Mouse (Mus musculus) midbrain, embryonic 14.5 days (tissue): ENCODE measurements at regions not wholly inside any gene's neighbourhood (a gene's known extent, or its start where the extent isn't known, plus 50 kb on each side); places are given as distances from the start of the nearest gene placed in this dataset.
A peak's percentile ranks its signal among the peaks of the same experiment; 100 is the strongest.

Source experiments
- ATAC-seq: fragments of 200-750 bp; cut with Nextera tagmentation; 2 replicates; pipeline ENCODE4 v1.8.0; 2017; ENCODE audit warnings: moderate number of reproducible peaks, moderate library complexity; ENCODE audit not compliant: low FRiP score, low TSS enrichment
- DNase-seq: peaks from one replicate; pipeline ENCODE4 v3.0.0-alpha.2; 2015
- H3K27ac ChIP-seq: fragments of 300-500 bp; sonication (generic); replicated peaks from 2 replicates; pipeline ENCODE4 v1.5.1; 2014; ENCODE audit warnings: mild to moderate bottlenecking, low read depth, low read length, moderate library complexity
- H3K27me3 ChIP-seq: fragments of 300-500 bp; sonication (generic); 2 replicates; pipeline ENCODE4 v1.6.1; 2014; ENCODE audit warnings: low read length, control low read depth, mixed read lengths; ENCODE audit not compliant: control insufficient read depth, insufficient read depth
- H3K36me3 ChIP-seq: fragments of 300-500 bp; sonication (generic); 2 replicates; pipeline ENCODE4 v1.6.1; 2014; ENCODE audit warnings: low read length, control low read depth; ENCODE audit not compliant: control insufficient read depth, insufficient read depth
- H3K4me1 ChIP-seq: fragments of 300-500 bp; sonication (generic); 2 replicates; pipeline ENCODE4 v1.6.1; 2014; ENCODE audit warnings: mild to moderate bottlenecking, antibody characterized with exemption, low read length, control low read depth; ENCODE audit not compliant: control insufficient read depth, insufficient read depth
- H3K4me2 ChIP-seq: fragments of 300-500 bp; sonication (generic); 2 replicates; pipeline ENCODE4 v1.6.1; 2014; ENCODE audit warnings: mild to moderate bottlenecking, low read length, moderate library complexity
- H3K4me3 ChIP-seq: fragments of 300-500 bp; sonication (generic); replicated peaks from 2 replicates; pipeline ENCODE4 v1.5.1; 2014; ENCODE audit warnings: low read depth, low read length
- H3K9ac ChIP-seq: fragments of 300-500 bp; sonication (generic); replicated peaks from 2 replicates; pipeline ENCODE4 v1.6.1; 2014; ENCODE audit warnings: mild to moderate bottlenecking, low read length, moderate library complexity
- H3K9me3 ChIP-seq: fragments of 300-500 bp; sonication (generic); 2 replicates; pipeline ENCODE4 v1.6.1; 2016; ENCODE audit warnings: low read length, control low read depth, mixed read lengths; ENCODE audit not compliant: control insufficient read depth
- WGBS: fragments of 180-500 bp; shearing (Covaris S2); extraction: QIAGEN DNeasy Blood & Tissue Kit; methylation state at CpG from one replicate; pipeline ENCODE4 v1.1.7; 2014; 5-methylcytosine and 5-hydroxymethylcytosine counted together

DNA sequence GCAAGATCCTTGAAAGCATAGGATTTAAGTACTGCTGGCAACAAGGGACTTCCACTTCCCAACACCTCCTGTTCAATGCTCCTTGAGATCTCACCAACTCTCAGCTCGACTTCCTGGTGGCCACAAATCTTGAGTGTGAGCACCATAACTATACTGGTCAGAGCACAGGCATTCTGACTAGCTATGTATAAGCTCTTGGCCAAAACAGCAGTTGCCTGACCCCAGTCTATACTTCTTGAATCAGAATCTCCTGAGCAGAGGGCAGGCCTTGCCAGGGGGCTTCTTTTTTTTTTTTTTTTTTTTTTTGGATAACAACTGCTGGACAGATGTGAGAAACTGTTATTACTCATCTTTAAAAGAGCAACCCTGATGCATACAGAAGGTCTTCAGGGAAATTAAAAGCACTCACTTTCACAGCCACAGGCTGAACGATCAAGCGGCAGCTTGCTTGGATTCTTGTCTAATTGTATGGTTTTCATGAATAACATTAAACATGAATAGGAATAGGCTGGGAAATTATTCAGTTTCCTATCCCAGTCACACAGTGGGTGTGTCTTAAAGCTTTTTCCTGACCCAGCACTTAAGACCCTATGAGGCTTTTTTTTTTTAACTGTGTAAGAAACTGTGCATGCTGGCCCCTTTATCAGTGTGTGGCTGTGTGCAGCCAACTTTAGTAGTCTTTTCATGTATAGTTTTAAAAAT lies 193.7 kb upstream of the Mpped2 start:
- no peaks in the 10 kb centered on the region for H3K27me3 ChIP-seq
- no peak overlapping the region for H3K4me2 ChIP-seq
- no peaks in the 10 kb centered on the region for H3K36me3 ChIP-seq
- DNase-seq (peak; percentile 70), ATAC-seq (peak; percentile 81)
- WGBS = 26% methylated on average over 3 of the region's 3 CpGs
- no peak overlapping the region for H3K9ac ChIP-seq
- peak overlapping the region; percentile 60 for H3K27ac ChIP-seq
- H3K9me3 ChIP-seq = no peaks in the 10 kb centered on the region
- no peak overlapping the region for H3K4me3 ChIP-seq
- H3K4me1 ChIP-seq = peaks cover 21% of the 10 kb centered on the region

DNA sequence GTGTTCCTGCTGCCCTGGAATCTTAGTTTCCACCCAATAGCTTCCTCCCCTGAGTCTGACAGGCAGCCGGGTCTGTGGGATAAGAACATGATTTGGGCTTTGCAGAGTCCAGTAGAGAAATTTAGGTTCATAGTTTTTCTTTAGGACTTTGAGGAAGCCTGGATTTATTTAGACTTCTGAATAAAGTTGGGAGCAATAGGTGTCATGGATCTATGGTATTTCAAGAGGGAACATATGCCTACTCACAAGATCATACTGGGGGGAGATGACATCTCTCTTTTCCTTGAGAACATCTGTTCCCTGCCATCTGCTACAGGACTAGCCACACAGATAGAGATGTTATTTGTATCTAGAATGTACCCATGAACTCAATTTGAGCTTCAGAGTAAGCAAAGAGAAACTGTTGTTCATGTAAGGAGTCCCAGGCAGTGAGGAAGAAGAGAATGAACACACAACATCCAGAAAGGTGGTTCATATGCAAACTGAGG lies 188.1 kb upstream of the Mpped2 start:
- WGBS = 91% methylated on average over 1 of the region's 1 CpGs
- Histone ChIP-seq H3K9ac (no peak overlapping the region), H3K36me3 (no peaks in the 10 kb centered on the region), H3K4me2 (no peak overlapping the region), H3K9me3 (no peaks in the 10 kb centered on the region), H3K27me3 (no peaks in the 10 kb centered on the region), H3K4me3 (no peak overlapping the region), H3K4me1 (peaks cover 4% of the 10 kb centered on the region; the same call in 1 of the 2 replicates), H3K27ac (no peak overlapping the region)
- DNase-seq (no peak), ATAC-seq (no peak)

- DNase-seq (no peak), ATAC-seq (no peak)
- Histone ChIP-seq H3K9ac (no peak overlapping the region), H3K9me3 (no peaks in the 10 kb centered on the region), H3K36me3 (no peaks in the 10 kb centered on the region), H3K27me3 (no peaks in the 10 kb centered on the region), H3K4me3 (no peak overlapping the region), H3K4me2 (no peak overlapping the region), H3K4me1 (peaks cover 17% of the 10 kb centered on the region), H3K27ac (peak overlapping the region; percentile 72; the same call in 1 of the 2 replicates)
- WGBS = 86% methylated on average over 9 of the region's 9 CpGs
These were observed 181.2 kb upstream of the Mpped2 start for GRCm38 (mm10) chr2:106511889-106512288.

DNA sequence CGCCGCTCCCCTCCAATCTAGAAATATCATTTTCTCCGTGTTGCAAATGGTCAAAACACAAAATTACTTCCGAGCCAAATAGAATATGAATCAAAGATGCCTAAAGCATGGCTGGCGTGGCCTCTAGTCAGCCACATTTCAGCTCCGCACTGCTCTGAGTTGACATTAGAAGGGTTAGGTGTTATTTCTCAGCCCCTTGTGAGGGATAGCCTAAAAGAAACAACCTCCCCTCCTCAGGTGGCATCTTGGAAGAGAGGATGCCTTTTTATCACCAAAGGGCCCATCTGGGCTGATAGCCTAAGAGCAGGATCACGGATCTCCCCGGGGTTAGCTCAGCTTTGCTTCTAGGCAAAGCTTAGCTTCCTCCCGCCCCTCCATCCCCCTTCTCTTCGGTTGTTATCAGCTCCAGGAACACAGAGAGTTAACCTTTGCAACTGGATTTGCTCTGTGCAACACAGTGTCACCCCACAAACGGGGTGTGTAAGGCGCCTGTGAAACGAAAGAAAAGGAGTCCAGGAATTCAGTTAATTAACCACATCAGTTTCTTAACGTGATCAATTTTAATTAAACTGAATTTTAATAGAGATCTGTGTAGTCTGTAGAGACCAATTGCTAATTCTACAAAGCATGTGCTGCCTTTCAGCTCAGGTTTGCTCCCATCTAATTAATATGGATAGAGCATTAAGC lies 180.6 kb upstream of the Mpped2 start:
- 27% methylated on average over 14 of the region's 14 CpGs for whole genome bisulfite sequencing
- ATAC-seq (peak; percentile 86), DNase-seq (peak; percentile 75)
- Histone ChIP-seq H3K4me3 (peak overlapping the region; percentile 19), H3K27ac (peak overlapping the region; percentile 72), H3K4me1 (peaks cover 17% of the 10 kb centered on the region), H3K9me3 (no peaks in the 10 kb centered on the region), H3K36me3 (no peaks in the 10 kb centered on the region), H3K27me3 (no peaks in the 10 kb centered on the region), H3K9ac (peak overlapping the region; percentile 9; the same call in 1 of the 2 replicates), H3K4me2 (peak overlapping the region; percentile 44)

DNA sequence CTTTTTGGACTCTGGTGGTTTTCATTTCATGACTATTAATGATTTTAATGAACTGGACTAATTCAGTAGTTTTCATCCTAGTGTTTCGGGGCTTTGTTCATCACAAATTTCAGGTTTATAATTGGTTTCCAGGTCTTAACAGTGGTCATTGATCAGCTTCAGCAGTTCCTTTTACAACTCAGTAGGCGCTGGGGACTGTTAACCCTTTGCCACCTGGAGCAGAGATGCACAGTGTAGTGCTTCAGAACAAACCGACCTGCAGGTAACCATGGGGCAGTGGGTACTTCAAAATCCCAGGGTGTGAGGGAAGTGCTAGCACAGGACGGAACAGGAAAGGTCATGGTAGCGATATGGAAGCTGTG lies 180.1 kb upstream of the Mpped2 start:
- WGBS = 16% methylated on average over 5 of the region's 5 CpGs
- peaks cover 17% of the 10 kb centered on the region for H3K4me1 ChIP-seq
- H3K9ac ChIP-seq = peak overlapping the region; percentile 10; the same call in 1 of the 2 replicates
- no peaks in the 10 kb centered on the region for H3K9me3 ChIP-seq
- H3K36me3 ChIP-seq = no peaks in the 10 kb centered on the region
- peak; percentile 85 for ATAC-seq
- H3K4me2 ChIP-seq = peak overlapping the region; percentile 44
- peak; percentile 72 for DNase-seq
- H3K27ac ChIP-seq = peak overlapping the region; percentile 72
- H3K27me3 ChIP-seq = no peaks in the 10 kb centered on the region
- H3K4me3 ChIP-seq = peak overlapping the region; percentile 19

- no peaks in the 10 kb centered on the region for H3K27me3 ChIP-seq
- H3K4me3 ChIP-seq = no peak overlapping the region
- 81% methylated on average over 5 of the region's 5 CpGs for WGBS
- ATAC-seq (no peak), DNase-seq (no peak)
- no peaks in the 10 kb centered on the region for H3K9me3 ChIP-seq
- H3K9ac ChIP-seq = no peak overlapping the region
- peaks cover 14% of the 10 kb centered on the region for H3K4me1 ChIP-seq
- H3K4me2 ChIP-seq = no peak overlapping the region
- no peaks in the 10 kb centered on the region for H3K36me3 ChIP-seq
- no peak overlapping the region for H3K27ac ChIP-seq
These were observed 175.8 kb upstream of the Mpped2 start for GRCm38 (mm10) chr2:106517224-106517623.

DNA sequence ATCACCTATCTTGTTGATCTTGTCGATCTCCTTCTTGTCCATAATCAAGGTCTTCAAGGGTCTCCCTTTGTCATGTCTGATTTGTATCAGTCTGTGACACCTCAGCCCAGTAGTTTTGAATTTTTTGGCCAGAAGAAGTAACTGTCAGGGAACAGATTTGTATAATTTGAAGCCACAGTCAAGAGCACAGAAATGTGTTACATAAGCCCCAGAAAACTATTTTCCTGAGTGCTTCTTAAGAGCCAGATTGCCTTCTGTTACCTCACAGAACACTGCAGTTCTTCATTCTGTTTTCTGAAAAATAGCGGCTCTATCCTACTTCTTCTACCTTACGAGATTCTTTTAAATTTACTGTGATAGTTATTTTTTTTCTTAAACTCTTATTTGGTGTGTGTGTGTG lies 170.1 kb upstream of the Mpped2 start:
- Histone ChIP-seq H3K27ac (no peak overlapping the region), H3K9ac (no peak overlapping the region), H3K4me2 (no peak overlapping the region), H3K4me3 (no peak overlapping the region), H3K9me3 (no peaks in the 10 kb centered on the region), H3K27me3 (no peaks in the 10 kb centered on the region), H3K36me3 (no peaks in the 10 kb centered on the region), H3K4me1 (no peaks in the 10 kb centered on the region)
- ATAC-seq (no peak), DNase-seq (no peak)
- 90% methylated on average over 3 of the region's 3 CpGs for WGBS

DNA sequence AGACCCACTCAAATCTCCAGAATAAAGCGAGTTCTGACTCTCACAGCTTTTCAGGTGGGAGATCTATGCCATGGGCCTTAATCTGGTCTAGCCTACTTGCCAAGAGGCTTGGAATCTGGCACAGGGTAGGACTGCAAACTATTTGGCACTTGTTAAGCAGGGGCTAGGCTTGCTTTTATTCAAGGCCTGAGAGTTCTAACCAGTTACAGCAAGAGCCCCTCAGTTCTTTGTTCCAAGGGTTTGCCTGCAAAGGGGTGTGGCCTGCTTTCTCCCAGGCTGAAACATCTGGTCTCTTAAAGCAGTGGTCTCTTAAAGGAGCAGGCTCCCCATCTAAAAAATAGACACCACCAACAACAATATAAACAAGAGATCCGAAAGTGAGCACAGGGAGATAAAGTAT lies 166.1 kb upstream of the Mpped2 start:
- H3K4me2 ChIP-seq = no peak overlapping the region
- no peak overlapping the region for H3K9ac ChIP-seq
- H3K9me3 ChIP-seq = no peaks in the 10 kb centered on the region
- ATAC-seq = peak; percentile 31; the same call in 1 of the 2 replicates
- peak; percentile 39 for DNase-seq
- no peak overlapping the region for H3K27ac ChIP-seq
- H3K4me3 ChIP-seq = no peak overlapping the region
- H3K4me1 ChIP-seq = no peaks in the 10 kb centered on the region
- no peaks in the 10 kb centered on the region for H3K36me3 ChIP-seq
- WGBS = 48% methylated on average over 2 of the region's 2 CpGs
- no peaks in the 10 kb centered on the region for H3K27me3 ChIP-seq

GRCm38 (mm10) chr2:106529247-106529646 lies 163.8 kb upstream of the Mpped2 start:
- no peak overlapping the region for H3K27ac ChIP-seq
- ATAC-seq (no peak), DNase-seq (no peak)
- H3K4me3 ChIP-seq = no peak overlapping the region
- no peaks in the 10 kb centered on the region for H3K36me3 ChIP-seq
- no peaks in the 10 kb centered on the region for H3K27me3 ChIP-seq
- H3K4me1 ChIP-seq = no peaks in the 10 kb centered on the region
- 78% methylated on average over 5 of the region's 5 CpGs for WGBS
- no peaks in the 10 kb centered on the region for H3K9me3 ChIP-seq
- no peak overlapping the region for H3K4me2 ChIP-seq
- no peak overlapping the region for H3K9ac ChIP-seq
